Mouse (Mus musculus): ENCODE results near the gene Stx1b. TPM values are rescaled to one million over a fixed set of nuclear protein-coding genes. Genes with fewer than 3 reads are reported as not detected.
"Not testable (repeated sequence)": the region's sequence is repeated elsewhere in the genome, so short reads cannot be mapped to it uniquely, and the experiment has no call there.

Gene Stx1b
- 100 to 1,000 TPM; 444 to 479 (median 451) TPM for total RNA-seq (2022)

GRCm38 (mm10) chr7:127824176-127824871 lies at the start of gene Stx1b, which contains the start of gene Stx4a:
Stx1b (minus strand) TSS chr7:127824549.
Stx4a (plus strand) TSS chr7:127824294.
- peak in 1 of 2 experiments; percentile 68 for DNase-seq (ENCODE audit: low spot score in 2 of 2)

GRCm38 (mm10) chr7:127870136-127870821 lies 45.9 kb upstream of the Stx1b start:
- DNase-seq (ENCODE audit: low spot score in 2 of 2): no peak

GRCm38 (mm10) chr7:127869149-127869810 lies 44.9 kb upstream of the Stx1b start:
- DNase-seq (ENCODE audit: low spot score in 2 of 2): peak in 1 of 2 experiments; percentile 43

GRCm38 (mm10) chr7:127867641-127868040 lies 43.3 kb upstream of the Stx1b start:
- no peak for DNase-seq (ENCODE audit: low spot score in 2 of 2)

GRCm38 (mm10) chr7:127866434-127866833 lies 42.1 kb upstream of the Stx1b start:
- no peak for DNase-seq (ENCODE audit: low spot score in 2 of 2)

GRCm38 (mm10) chr7:127858258-127858657 lies 33.9 kb upstream of the Stx1b start:
- DNase-seq (ENCODE audit: low spot score in 2 of 2): no peak

- no peak for DNase-seq (ENCODE audit: low spot score in 2 of 2)
Measured at GRCm38 (mm10) chr7:127850906-127851305, 26.6 kb upstream of the Stx1b start.

GRCm38 (mm10) chr7:127849973-127850875 lies 25.9 kb upstream of the Stx1b start:
- DNase-seq (ENCODE audit: low spot score in 2 of 2): no peak

- DNase-seq (ENCODE audit: low spot score in 2 of 2): peak; percentile 63 to 74
Measured at GRCm38 (mm10) chr7:127842001-127842718, 17.8 kb upstream of the Stx1b start.

GRCm38 (mm10) chr7:127841340-127842000 lies 17.1 kb upstream of the Stx1b start:
- DNase-seq (ENCODE audit: low spot score in 2 of 2): peak; percentile 87 to 99

GRCm38 (mm10) chr7:127840886-127841285 lies 16.5 kb upstream of the Stx1b start:
- DNase-seq (ENCODE audit: low spot score in 2 of 2): peak; percentile 70 to 85

- not testable (repeated sequence) for DNase-seq (ENCODE audit: low spot score in 2 of 2)
Measured at GRCm38 (mm10) chr7:127840031-127840430, 15.7 kb upstream of the Stx1b start.

- DNase-seq (ENCODE audit: low spot score in 2 of 2): not testable (repeated sequence)
Measured at GRCm38 (mm10) chr7:127837878-127838277, 13.5 kb upstream of the Stx1b start.

GRCm38 (mm10) chr7:127837473-127837872 lies 13.1 kb upstream of the Stx1b start:
- DNase-seq (ENCODE audit: low spot score in 2 of 2): no peak

- DNase-seq (ENCODE audit: low spot score in 2 of 2): no peak
Measured at GRCm38 (mm10) chr7:127835550-127835949, 11.2 kb upstream of the Stx1b start.

- DNase-seq (ENCODE audit: low spot score in 2 of 2): no peak
Measured at GRCm38 (mm10) chr7:127823236-127824171, 845 bp downstream of the Stx1b start.

- DNase-seq (ENCODE audit: low spot score in 2 of 2): no peak
Measured at GRCm38 (mm10) chr7:127822494-127822893, 1.9 kb downstream of the Stx1b start.

GRCm38 (mm10) chr7:127820836-127821509 lies 3.4 kb downstream of the Stx1b start:
- no peak for DNase-seq (ENCODE audit: low spot score in 2 of 2)
